Mouse (Mus musculus): ENCODE data around the gene Garnl3. TPM values are rescaled to one million over a fixed set of nuclear protein-coding genes. Genes with fewer than 3 reads are reported as not detected.
A peak's percentile ranks its signal among the peaks of the same experiment; 100 is the strongest.

The Garnl3 gene
- polyA plus RNA-seq, 1 experiment from 2014 or later: 10.3 TPM

DNA sequence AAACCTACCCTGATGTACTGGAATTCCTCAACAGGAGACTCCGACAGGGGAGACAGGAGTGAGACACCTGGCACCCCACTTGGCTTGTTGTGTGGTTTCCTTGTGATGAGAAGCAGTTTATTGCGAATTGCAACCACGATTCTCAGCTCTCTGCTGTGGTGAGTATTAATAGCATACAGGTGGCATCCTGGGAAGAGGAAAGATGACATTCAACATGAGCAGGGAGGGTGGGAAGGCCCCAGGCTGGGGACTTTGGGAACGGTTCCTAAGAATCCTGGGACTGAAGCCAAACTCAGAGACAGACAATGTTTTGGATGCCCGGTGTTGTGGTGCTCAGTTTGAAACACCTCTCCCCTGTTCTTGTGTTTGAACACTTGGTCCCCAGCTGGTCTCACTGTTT is 126.4 kb downstream of the Garnl3 start:
- no peak for ATAC-seq (ENCODE audit: borderline replicate concordance, extremely low read depth, low FRiP score, low TSS enrichment)
- H3K36me3 ChIP-seq: no peaks in the 10 kb centered on the region
- no peaks in the 10 kb centered on the region for H3K27me3 ChIP-seq
- H3K9ac ChIP-seq: no peak overlapping the region
- no peak overlapping the region for H3K4me2 ChIP-seq
- no peak overlapping the region for H3K27ac ChIP-seq
- H3K9me3 ChIP-seq: no peaks in the 10 kb centered on the region
- no peak overlapping the region for H3K4me3 ChIP-seq
- 64% methylated on average over 5 of the region's 5 CpGs for WGBS
- H3K4me1 ChIP-seq: no peaks in the 10 kb centered on the region

- 75% methylated on average over 7 of the region's 7 CpGs for WGBS
- H3K4me3 ChIP-seq: no peak overlapping the region
- H3K36me3 ChIP-seq: no peaks in the 10 kb centered on the region
- no peaks in the 10 kb centered on the region for H3K4me1 ChIP-seq
- no peak overlapping the region for H3K27ac ChIP-seq
- no peaks in the 10 kb centered on the region for H3K9me3 ChIP-seq
- no peak overlapping the region for H3K9ac ChIP-seq
- H3K4me2 ChIP-seq: no peak overlapping the region
- ATAC-seq (ENCODE audit: borderline replicate concordance, extremely low read depth, low FRiP score, low TSS enrichment): no peak
- no peaks in the 10 kb centered on the region for H3K27me3 ChIP-seq
Observed at GRCm38 (mm10) chr2:33002144-33002543, 129.3 kb downstream of the Garnl3 start.

DNA sequence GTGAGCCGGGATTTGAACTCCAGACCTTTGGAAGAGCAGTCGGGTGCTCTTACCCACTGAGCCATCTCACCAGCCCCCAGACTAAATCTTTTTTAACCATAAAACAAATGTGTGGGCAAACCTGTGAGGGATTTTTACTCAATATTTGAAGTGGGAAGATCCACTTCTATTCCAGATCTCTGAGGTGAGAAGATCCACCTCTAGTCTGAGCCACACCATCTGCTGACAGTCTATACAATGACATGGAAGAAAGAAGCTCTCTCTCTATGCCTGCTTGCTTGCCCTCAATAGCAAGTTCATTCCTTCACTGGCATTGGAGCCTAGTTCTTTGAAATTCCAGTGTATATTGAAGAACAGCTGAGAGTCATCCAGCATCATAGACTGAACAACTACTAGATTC is 131.7 kb downstream of the Garnl3 start:
- Histone ChIP-seq H3K4me2 (no peak overlapping the region), H3K9ac (no peak overlapping the region), H3K27ac (no peak overlapping the region), H3K27me3 (no peaks in the 10 kb centered on the region), H3K4me1 (no peaks in the 10 kb centered on the region), H3K4me3 (no peak overlapping the region), H3K36me3 (no peaks in the 10 kb centered on the region), H3K9me3 (no peaks in the 10 kb centered on the region)
- ATAC-seq (ENCODE audit: borderline replicate concordance, extremely low read depth, low FRiP score, low TSS enrichment): no peak
- 81% methylated on average over 2 of the region's 2 CpGs for WGBS

DNA sequence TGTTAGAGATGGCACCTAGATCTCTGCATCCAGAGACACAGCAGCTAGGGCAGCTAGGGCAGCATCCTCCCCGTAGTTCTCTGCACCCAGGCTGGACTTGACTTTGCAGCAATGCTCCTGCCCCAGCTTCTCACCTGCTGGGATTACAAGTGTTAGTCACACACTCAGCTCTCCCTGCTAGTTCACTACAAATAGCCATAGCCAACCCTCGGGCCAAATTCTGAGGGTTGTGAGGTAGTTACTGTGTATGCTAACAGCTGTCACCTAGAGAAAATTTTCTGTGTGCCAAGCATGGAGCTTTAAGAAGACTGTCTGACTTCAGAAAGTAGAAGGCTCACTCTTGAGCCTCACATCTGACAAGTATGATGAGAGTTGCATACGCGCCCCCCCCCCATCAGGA is 133.7 kb downstream of the Garnl3 start:
- no peak for ATAC-seq (ENCODE audit: borderline replicate concordance, extremely low read depth, low FRiP score, low TSS enrichment)
- H3K4me2 ChIP-seq: no peak overlapping the region
- 70% methylated on average over 4 of the region's 4 CpGs for WGBS

GRCm38 (mm10) chr2:32997081-32997480 is 134.4 kb downstream of the Garnl3 start:
- no peaks in the 10 kb centered on the region for H3K4me1 ChIP-seq
- no peak overlapping the region for H3K4me3 ChIP-seq
- H3K27ac ChIP-seq: no peak overlapping the region
- no peak for ATAC-seq (ENCODE audit: borderline replicate concordance, extremely low read depth, low FRiP score, low TSS enrichment)
- WGBS: 73% methylated on average over 6 of the region's 6 CpGs
- no peak overlapping the region for H3K4me2 ChIP-seq
- no peaks in the 10 kb centered on the region for H3K9me3 ChIP-seq
- no peaks in the 10 kb centered on the region for H3K36me3 ChIP-seq
- no peak overlapping the region for H3K9ac ChIP-seq
- H3K27me3 ChIP-seq: no peaks in the 10 kb centered on the region

More for the DNA sequence above, 133.7 kb downstream of the Garnl3 start:
- no peak overlapping the region for H3K4me3 ChIP-seq
- no peaks in the 10 kb centered on the region for H3K27me3 ChIP-seq
- H3K27ac ChIP-seq: no peak overlapping the region
- H3K9me3 ChIP-seq: no peaks in the 10 kb centered on the region
- H3K4me1 ChIP-seq: no peaks in the 10 kb centered on the region
- H3K9ac ChIP-seq: no peak overlapping the region
- no peaks in the 10 kb centered on the region for H3K36me3 ChIP-seq

GRCm38 (mm10) chr2:32992130-32992529 is 139.3 kb downstream of the Garnl3 start:
- no peak overlapping the region for H3K9ac ChIP-seq
- no peaks in the 10 kb centered on the region for H3K4me1 ChIP-seq
- no peak overlapping the region for H3K27ac ChIP-seq
- H3K4me2 ChIP-seq: no peak overlapping the region
- no peaks in the 10 kb centered on the region for H3K9me3 ChIP-seq
- H3K36me3 ChIP-seq: no peaks in the 10 kb centered on the region
- no peaks in the 10 kb centered on the region for H3K27me3 ChIP-seq
- H3K4me3 ChIP-seq: no peak overlapping the region
- ATAC-seq (ENCODE audit: borderline replicate concordance, extremely low read depth, low FRiP score, low TSS enrichment): no peak
- 52% methylated on average over 6 of the region's 6 CpGs for WGBS

- no peak overlapping the region for H3K27ac ChIP-seq
- 61% methylated on average over 13 of the region's 13 CpGs for WGBS
- H3K27me3 ChIP-seq: no peaks in the 10 kb centered on the region
- no peak overlapping the region for H3K4me3 ChIP-seq
- no peak for ATAC-seq (ENCODE audit: borderline replicate concordance, extremely low read depth, low FRiP score, low TSS enrichment)
- H3K9ac ChIP-seq: no peak overlapping the region
- no peak overlapping the region for H3K4me2 ChIP-seq
- H3K36me3 ChIP-seq: no peaks in the 10 kb centered on the region
- no peaks in the 10 kb centered on the region for H3K9me3 ChIP-seq
- no peaks in the 10 kb centered on the region for H3K4me1 ChIP-seq
Observed at GRCm38 (mm10) chr2:32990167-32990832, 141.2 kb downstream of the Garnl3 start.

GRCm38 (mm10) chr2:32989376-32989775 is 142.1 kb downstream of the Garnl3 start:
- Histone ChIP-seq H3K4me1 (no peaks in the 10 kb centered on the region), H3K9me3 (no peaks in the 10 kb centered on the region), H3K36me3 (no peaks in the 10 kb centered on the region), H3K4me2 (no peak overlapping the region), H3K27me3 (no peaks in the 10 kb centered on the region), H3K9ac (no peak overlapping the region), H3K27ac (no peak overlapping the region), H3K4me3 (no peak overlapping the region)
- no peak for ATAC-seq (ENCODE audit: borderline replicate concordance, extremely low read depth, low FRiP score, low TSS enrichment)
- WGBS: 54% methylated on average over 3 of the region's 3 CpGs

DNA sequence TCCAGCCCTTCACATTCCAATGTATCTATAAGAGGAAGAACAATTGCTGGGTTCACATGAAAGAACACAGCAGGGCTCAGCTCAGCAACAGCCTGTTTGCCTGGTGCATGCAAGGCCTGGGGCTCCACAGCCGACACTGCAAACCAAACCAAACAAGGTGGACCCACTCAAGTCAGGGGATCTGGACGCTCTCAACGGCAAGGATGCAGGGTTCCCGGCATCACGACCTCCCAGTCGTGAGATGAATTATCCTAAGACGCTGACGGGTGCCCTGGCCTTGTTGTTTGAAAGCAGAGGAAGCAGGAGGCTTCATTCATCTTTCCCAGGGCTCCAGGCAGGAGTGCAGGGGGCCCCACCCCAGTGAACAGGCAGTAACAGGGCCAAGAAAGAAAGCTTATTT is 145.6 kb downstream of the Garnl3 start:
- H3K4me1 ChIP-seq: peaks cover 12% of the 10 kb centered on the region
- H3K27ac ChIP-seq: no peak overlapping the region
- no peak for ATAC-seq (ENCODE audit: borderline replicate concordance, extremely low read depth, low FRiP score, low TSS enrichment)
- H3K36me3 ChIP-seq: no peaks in the 10 kb centered on the region
- no peaks in the 10 kb centered on the region for H3K27me3 ChIP-seq
- no peak overlapping the region for H3K4me2 ChIP-seq
- no peaks in the 10 kb centered on the region for H3K9me3 ChIP-seq
- H3K9ac ChIP-seq: no peak overlapping the region
- H3K4me3 ChIP-seq: no peak overlapping the region
- 31% methylated on average over 8 of the region's 8 CpGs for WGBS

GRCm38 (mm10) chr2:32983617-32984016 is 147.8 kb downstream of the Garnl3 start:
- peaks cover 14% of the 10 kb centered on the region for H3K4me1 ChIP-seq
- WGBS: 51% methylated on average over 6 of the region's 6 CpGs

DNA sequence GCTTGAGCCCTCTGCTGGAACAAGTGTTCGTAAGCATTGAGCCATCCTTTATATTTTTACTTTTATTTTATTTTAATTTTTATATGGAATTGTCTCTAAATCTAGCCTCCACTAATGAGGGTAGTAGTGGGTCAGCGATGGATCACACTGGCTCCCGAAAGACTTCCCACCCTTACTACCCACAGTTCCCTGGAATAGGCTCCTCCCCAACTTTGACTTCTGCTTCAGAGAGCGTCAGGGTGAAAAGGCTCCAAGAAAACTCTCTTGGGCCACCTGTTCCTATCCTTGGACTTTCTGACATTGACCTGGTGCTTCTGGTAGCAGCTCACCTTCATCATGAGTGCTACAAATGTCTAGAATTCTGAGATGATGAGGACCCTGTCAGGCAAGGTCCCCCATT is 148.8 kb downstream of the Garnl3 start:
- Histone ChIP-seq H3K4me2 (peak overlapping the region; percentile 96), H3K4me3 (peak overlapping the region; percentile 73), H3K27ac (no peak overlapping the region), H3K9me3 (no peaks in the 10 kb centered on the region), H3K4me1 (peaks cover 14% of the 10 kb centered on the region), H3K36me3 (no peaks in the 10 kb centered on the region), H3K9ac (0 out of 2 replicates have a peak overlapping the region, but pooled peaks have one; percentile 0), H3K27me3 (no peaks in the 10 kb centered on the region)
- no peak for ATAC-seq (ENCODE audit: borderline replicate concordance, extremely low read depth, low FRiP score, low TSS enrichment)
- WGBS: 8% methylated on average over 4 of the region's 4 CpGs

More at GRCm38 (mm10) chr2:32983617-32984016, 147.8 kb downstream of the Garnl3 start:
- Histone ChIP-seq H3K36me3 (no peaks in the 10 kb centered on the region), H3K9ac (no peak overlapping the region), H3K9me3 (no peaks in the 10 kb centered on the region), H3K27me3 (no peaks in the 10 kb centered on the region), H3K27ac (no peak overlapping the region), H3K4me2 (no peak overlapping the region), H3K4me3 (no peak overlapping the region)
- ATAC-seq (ENCODE audit: borderline replicate concordance, extremely low read depth, low FRiP score, low TSS enrichment): no peak

DNA sequence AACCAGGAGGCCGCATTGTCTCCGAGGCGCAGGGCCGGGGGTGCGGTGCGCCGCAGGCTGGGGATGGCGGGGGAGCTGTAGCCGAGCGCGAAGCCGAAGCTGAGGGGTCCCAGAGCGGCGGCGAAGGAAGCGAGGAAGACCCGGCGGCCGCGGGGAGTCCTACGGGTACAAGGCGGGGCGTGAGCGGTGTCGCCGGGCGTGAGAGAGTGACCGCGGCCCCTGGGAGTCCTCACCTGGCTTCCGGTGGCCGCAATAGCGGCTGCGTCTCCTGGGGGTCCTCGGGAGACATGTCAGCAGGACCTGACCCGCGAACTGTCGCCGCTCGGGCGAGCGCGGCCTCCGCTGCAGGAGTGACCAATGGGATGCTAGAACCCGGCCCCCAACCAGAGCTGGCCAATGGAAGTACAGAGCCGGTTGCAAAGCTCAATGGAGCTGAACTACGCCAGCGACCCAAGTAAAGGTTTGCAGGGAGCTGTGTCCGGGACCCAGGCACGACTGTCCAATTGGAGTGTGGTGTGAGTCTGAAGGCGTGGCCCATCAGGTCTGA is 149.7 kb downstream of the Garnl3 start, which contains the start of gene Slc2a8:
Slc2a8 (minus strand) TSS at position 359 of the 547 bp plus-strand sequence.
- Histone ChIP-seq H3K9ac (peak within 1 kb of the TSS; percentile 79), H3K9me3 (no peaks in the 10 kb centered on the region), H3K36me3 (no peaks in the 10 kb centered on the region), H3K4me1 (peaks cover 14% of the 10 kb centered on the region), H3K4me2 (peak within 1 kb of the TSS; percentile 96), H3K4me3 (peak within 1 kb of the TSS; percentile 73), H3K27me3 (no peaks in the 10 kb centered on the region), H3K27ac (peak within 1 kb of the TSS; percentile 30)
- peak; percentile 98 for ATAC-seq (ENCODE audit: borderline replicate concordance, extremely low read depth, low FRiP score, low TSS enrichment)
- WGBS: under 1% methylated on average over 50 of the region's 50 CpGs

Measured in lung, embryonic 15.5 days (tissue).